Mouse (Mus musculus) limb, embryonic 10.5 days (tissue): Measurements from ENCODE around the gene Kcnc3. TPM values are rescaled to one million over a fixed set of nuclear protein-coding genes. Genes with fewer than 3 reads are reported as not detected.
A peak's percentile ranks its signal among the peaks of the same experiment; 100 is the strongest.

Experiments used
- DNase-seq: peaks from one replicate; pipeline ENCODE4 v3.0.0-alpha.2; 2017; ENCODE audit warnings: low spot score
- H3K27ac ChIP-seq: fragments of 300-500 bp; sonication (generic); 2 replicates; pipeline ENCODE4 v1.5.1; 2016; ENCODE audit warnings: mild to moderate bottlenecking
- H3K27me3 ChIP-seq: fragments of 300-500 bp; sonication (generic); 2 replicates; pipeline ENCODE4 v1.6.1; 2016; ENCODE audit warnings: low read depth, mild to moderate bottlenecking; ENCODE audit not compliant: poor library complexity, severe bottlenecking
- H3K36me3 ChIP-seq: fragments of 300-500 bp; sonication (generic); 2 replicates; pipeline ENCODE4 v1.6.1; 2016; ENCODE audit warnings: mild to moderate bottlenecking, moderate library complexity
- H3K4me1 ChIP-seq: fragments of 300-500 bp; sonication (generic); 2 replicates; pipeline ENCODE4 v1.6.1; 2016
- H3K4me3 ChIP-seq: fragments of 300-500 bp; sonication (generic); 2 replicates; pipeline ENCODE4 v1.5.1; 2016; ENCODE audit warnings: mild to moderate bottlenecking, moderate library complexity
- H3K9me3 ChIP-seq: fragments of 300-500 bp; sonication (generic); replicated peaks from 2 replicates; pipeline ENCODE4 v1.6.1; 2016; ENCODE audit warnings: mild to moderate bottlenecking
- WGBS: fragments of 180-500 bp; shearing (Covaris S2); methylation state at CpG from one replicate; pipeline ENCODE4 v1.1.7; 2016; 5-methylcytosine and 5-hydroxymethylcytosine counted together
- polyA plus RNA-seq: library from polyadenylated mRNA; unstranded; fragments of >200 nt; fragmentation: Nextera tagmentation; extraction: Ambion mirVana; gene quantifications from 2 replicates; pipeline ENCODE4 v1.2.1, GENCODE M21; 2016

Gene Kcnc3
- polyA plus RNA-seq, 1 experiment from 2014 or later: 0.21 TPM

GRCm38 (mm10) chr7:44591348-44592116 lies 1.1 kb downstream of the Kcnc3 start:
- Histone ChIP-seq H3K36me3 (no peaks in the 10 kb centered on the region), H3K9me3 (no peaks in the 10 kb centered on the region), H3K27me3 (peaks cover 78% of the 10 kb centered on the region), H3K27ac (peak overlapping the region; percentile 54; the same call in 1 of the 2 replicates), H3K4me3 (peak overlapping the region; percentile 64), H3K4me1 (peaks cover 65% of the 10 kb centered on the region)
- peak; percentile 49 for DNase-seq
- WGBS: under 1% methylated on average over 60 of the region's 60 CpGs

DNA sequence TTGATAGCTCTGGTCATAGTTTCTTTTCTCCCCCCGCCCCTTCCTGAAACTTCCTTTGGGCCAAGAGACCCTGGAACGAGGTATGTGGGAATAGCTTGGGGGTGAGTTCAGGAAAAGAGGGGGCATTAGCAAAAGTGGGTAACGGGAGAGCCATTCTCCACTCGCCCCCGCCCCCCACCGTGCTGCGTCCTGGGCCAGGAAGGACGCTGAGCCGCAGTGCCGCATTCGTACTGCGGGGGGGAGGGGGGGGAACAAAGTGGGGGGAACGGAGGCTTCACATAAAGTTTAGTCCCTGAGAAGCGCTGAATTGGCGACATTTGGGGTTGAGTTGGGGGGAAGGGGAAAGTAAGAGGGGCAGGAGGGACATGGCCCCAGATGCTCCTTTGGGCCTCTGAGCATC lies 2.6 kb downstream of the Kcnc3 start:
- H3K27ac ChIP-seq: no peak overlapping the region
- WGBS: 3% methylated on average over 15 of the region's 15 CpGs
- peaks cover 57% of the 10 kb centered on the region for H3K4me1 ChIP-seq
- H3K36me3 ChIP-seq: no peaks in the 10 kb centered on the region
- H3K27me3 ChIP-seq: peaks cover 62% of the 10 kb centered on the region
- DNase-seq: no peak
- H3K4me3 ChIP-seq: no peak overlapping the region
- no peaks in the 10 kb centered on the region for H3K9me3 ChIP-seq

GRCm38 (mm10) chr7:44593775-44594174 lies 3.3 kb downstream of the Kcnc3 start:
- peaks cover 49% of the 10 kb centered on the region for H3K4me1 ChIP-seq
- H3K4me3 ChIP-seq: peak overlapping the region; percentile 27
- peaks cover 55% of the 10 kb centered on the region for H3K27me3 ChIP-seq
- no peaks in the 10 kb centered on the region for H3K9me3 ChIP-seq
- WGBS: under 1% methylated on average over 22 of the region's 22 CpGs
- no peaks in the 10 kb centered on the region for H3K36me3 ChIP-seq
- no peak overlapping the region for H3K27ac ChIP-seq
- DNase-seq: peak; percentile 96

DNA sequence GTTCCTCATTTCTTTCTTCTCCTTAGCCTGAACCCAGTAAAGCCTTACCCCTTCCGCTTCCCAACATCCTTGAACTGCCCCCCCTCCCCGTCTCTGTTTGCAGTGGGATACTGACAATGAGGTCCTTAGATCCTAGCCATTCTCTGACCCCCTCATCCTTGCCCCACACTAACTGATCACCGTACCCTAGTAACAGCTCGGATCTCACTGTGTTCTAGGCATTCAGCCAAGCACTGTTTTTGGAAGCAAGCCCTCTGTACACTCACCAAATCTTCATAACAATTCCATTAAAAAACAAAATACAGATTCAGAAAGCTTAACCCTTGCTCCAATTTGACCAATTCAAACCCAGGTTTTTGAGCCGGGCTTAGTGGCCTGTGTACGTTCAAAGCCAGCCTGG lies 3.8 kb downstream of the Kcnc3 start:
- peaks cover 50% of the 10 kb centered on the region for H3K27me3 ChIP-seq
- no peak overlapping the region for H3K4me3 ChIP-seq
- H3K27ac ChIP-seq: no peak overlapping the region
- no peak for DNase-seq
- H3K36me3 ChIP-seq: no peaks in the 10 kb centered on the region
- 66% methylated on average over 6 of the region's 6 CpGs for WGBS
- no peaks in the 10 kb centered on the region for H3K9me3 ChIP-seq
- H3K4me1 ChIP-seq: peaks cover 44% of the 10 kb centered on the region

GRCm38 (mm10) chr7:44595131-44595561 lies 4.7 kb downstream of the Kcnc3 start:
- Histone ChIP-seq H3K9me3 (no peaks in the 10 kb centered on the region), H3K4me1 (peaks cover 36% of the 10 kb centered on the region), H3K27ac (no peak overlapping the region), H3K36me3 (no peaks in the 10 kb centered on the region), H3K27me3 (peaks cover 44% of the 10 kb centered on the region), H3K4me3 (no peak overlapping the region)
- 96% methylated on average over 20 of the region's 20 CpGs for WGBS
- no peak for DNase-seq

DNA sequence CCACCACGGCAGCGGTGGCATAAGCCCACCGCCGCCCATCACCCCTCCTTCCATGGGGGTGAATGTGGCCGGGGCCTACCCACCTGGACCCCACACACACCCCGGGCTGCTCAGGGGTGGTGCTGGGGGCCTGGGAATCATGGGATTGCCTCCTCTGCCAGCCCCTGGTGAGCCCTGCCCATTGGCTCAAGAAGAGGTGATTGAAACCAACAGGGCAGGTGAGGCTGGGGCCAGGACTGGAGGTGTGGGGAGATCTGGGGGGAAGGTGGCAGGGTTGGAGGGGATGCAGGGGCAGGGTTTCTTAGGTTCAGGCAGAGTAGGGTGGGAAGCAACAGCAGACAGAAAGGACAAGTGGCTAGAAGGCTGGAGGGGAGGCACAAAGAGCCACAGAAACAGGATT lies 5.6 kb downstream of the Kcnc3 start:
- DNase-seq: no peak
- Histone ChIP-seq H3K9me3 (no peaks in the 10 kb centered on the region), H3K27me3 (peaks cover 45% of the 10 kb centered on the region), H3K36me3 (no peaks in the 10 kb centered on the region), H3K4me1 (peaks cover 28% of the 10 kb centered on the region), H3K27ac (no peak overlapping the region), H3K4me3 (no peak overlapping the region)
- whole genome bisulfite sequencing: 94% methylated on average over 6 of the region's 6 CpGs

DNA sequence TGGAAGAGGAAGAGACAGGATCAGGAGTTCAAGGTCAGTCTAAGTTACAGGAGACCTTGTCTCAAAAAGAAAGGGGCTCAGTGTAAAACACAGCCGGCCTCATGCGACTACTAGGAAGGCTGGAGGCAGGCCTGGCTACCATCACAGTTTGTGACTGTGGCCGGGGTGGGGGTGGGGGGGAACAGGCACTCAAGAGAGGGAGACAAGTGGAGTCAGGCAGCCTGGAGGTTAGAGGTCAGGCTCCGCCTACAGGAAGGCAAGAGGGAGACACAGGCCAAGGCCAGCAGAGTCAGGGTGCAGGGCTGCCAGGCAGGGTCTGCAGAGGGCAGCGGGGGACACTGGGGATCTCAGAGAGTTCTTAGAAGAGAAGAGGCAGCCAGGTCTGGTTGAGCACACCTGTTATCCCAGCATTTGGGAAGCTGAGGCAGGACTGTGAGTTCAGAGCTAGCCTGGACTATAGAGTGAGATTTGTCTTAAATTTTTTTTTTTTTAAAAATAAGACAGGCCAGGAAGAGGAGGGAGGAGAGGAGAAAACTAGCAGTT lies 6.6 kb downstream of the Kcnc3 start:
- H3K27ac ChIP-seq: no peak overlapping the region

GRCm38 (mm10) chr7:44597666-44598065 lies 7.2 kb downstream of the Kcnc3 start:
- peaks cover 45% of the 10 kb centered on the region for H3K27me3 ChIP-seq
- no peak overlapping the region for H3K27ac ChIP-seq
- WGBS: 95% methylated on average over 4 of the region's 4 CpGs
- no peaks in the 10 kb centered on the region for H3K36me3 ChIP-seq
- H3K9me3 ChIP-seq: no peaks in the 10 kb centered on the region
- no peak overlapping the region for H3K4me3 ChIP-seq
- no peak for DNase-seq
- peaks cover 32% of the 10 kb centered on the region for H3K4me1 ChIP-seq

More for the DNA sequence above, 6.6 kb downstream of the Kcnc3 start:
- Histone ChIP-seq H3K4me3 (no peak overlapping the region), H3K4me1 (peaks cover 26% of the 10 kb centered on the region), H3K36me3 (no peaks in the 10 kb centered on the region), H3K9me3 (no peaks in the 10 kb centered on the region), H3K27me3 (peaks cover 45% of the 10 kb centered on the region)
- DNase-seq: no peak
- WGBS: 33% methylated on average over 5 of the region's 5 CpGs

DNA sequence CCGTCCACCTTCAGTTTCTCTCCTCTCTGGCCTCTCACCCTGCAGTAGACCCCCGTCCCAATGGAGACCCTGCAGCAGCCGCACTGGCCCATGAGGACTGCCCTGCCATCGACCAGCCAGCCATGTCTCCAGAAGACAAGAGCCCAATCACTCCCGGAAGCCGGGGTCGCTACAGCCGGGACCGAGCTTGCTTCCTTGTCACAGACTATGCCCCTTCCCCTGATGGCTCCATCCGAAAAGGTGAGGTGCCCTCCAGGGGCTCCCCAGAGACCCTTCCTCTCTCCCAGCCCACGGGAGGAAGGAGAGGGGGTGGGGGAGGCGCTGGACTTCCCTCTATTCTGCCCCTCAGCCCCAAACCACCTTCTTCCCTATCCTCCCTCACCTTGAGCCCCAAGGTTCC lies 7.9 kb downstream of the Kcnc3 start:
- peaks cover 45% of the 10 kb centered on the region for H3K27me3 ChIP-seq
- no peak overlapping the region for H3K27ac ChIP-seq
- no peak overlapping the region for H3K4me3 ChIP-seq
- H3K9me3 ChIP-seq: no peaks in the 10 kb centered on the region
- no peak for DNase-seq
- H3K36me3 ChIP-seq: no peaks in the 10 kb centered on the region
- H3K4me1 ChIP-seq: peaks cover 33% of the 10 kb centered on the region
- 84% methylated on average over 11 of the region's 12 CpGs for WGBS

DNA sequence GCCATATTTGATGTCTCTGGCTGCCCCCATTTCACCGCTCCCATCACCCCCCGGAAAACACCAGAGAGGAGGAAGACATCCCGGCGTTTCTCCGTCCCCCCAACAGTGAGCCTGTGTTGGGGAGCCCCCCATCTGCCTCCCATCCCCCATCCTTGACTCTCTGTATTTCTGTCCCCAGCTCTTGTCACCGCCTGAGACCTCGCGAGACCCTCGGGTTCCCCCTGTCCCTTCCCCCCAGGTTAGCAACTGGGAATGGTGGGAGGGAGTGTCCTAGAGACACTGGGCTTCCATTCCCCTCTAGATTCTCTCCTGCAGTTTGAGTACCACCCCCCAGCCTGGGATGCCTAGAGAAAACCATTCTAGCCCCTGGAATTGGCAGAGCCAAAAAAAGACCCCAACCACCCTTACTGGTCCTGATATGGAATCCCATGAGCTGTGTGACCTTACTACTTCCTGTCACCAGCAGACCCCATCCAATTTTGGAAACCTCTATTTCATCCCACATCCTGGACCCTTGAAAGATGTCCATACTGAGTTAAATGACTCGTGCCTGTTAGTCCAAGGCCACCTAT lies 10.3 kb downstream of the Kcnc3 start:
- 85% methylated on average over 10 of the region's 10 CpGs for WGBS

GRCm38 (mm10) chr7:44601646-44602045 lies 11.2 kb downstream of the Kcnc3 start:
- no peak for DNase-seq
- Histone ChIP-seq H3K4me1 (peaks cover 46% of the 10 kb centered on the region), H3K4me3 (no peak overlapping the region; the same call in 1 of the 2 replicates)

More for the DNA sequence above, 10.3 kb downstream of the Kcnc3 start:
- Histone ChIP-seq H3K27ac (no peak overlapping the region), H3K4me1 (peaks cover 40% of the 10 kb centered on the region), H3K9me3 (no peaks in the 10 kb centered on the region), H3K4me3 (no peak overlapping the region), H3K36me3 (no peaks in the 10 kb centered on the region), H3K27me3 (peaks cover 59% of the 10 kb centered on the region)
- DNase-seq: no peak

DNA sequence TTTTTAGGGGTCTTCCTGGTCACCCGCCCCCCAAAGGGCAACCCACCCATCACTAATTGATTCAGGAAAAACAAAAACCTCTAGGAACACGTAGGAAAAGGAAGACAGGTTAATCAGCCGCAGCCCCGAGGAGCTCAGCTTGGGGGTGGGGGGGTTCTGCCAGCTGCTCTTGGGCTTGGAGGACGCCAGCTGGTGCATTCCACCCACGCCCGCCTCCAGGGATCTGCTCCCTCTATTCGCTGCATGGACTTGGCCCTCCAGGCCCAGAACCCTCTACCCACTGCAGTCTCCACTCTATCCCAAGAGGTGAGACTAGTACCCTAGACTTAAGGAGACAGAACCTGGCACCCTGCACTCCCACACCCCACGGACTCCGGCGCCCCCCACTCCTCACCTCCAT lies 12.0 kb downstream of the Kcnc3 start:
- peak; percentile 40 for DNase-seq
- Histone ChIP-seq H3K4me3 (no peak overlapping the region), H3K4me1 (peaks cover 42% of the 10 kb centered on the region)

More at GRCm38 (mm10) chr7:44601646-44602045, 11.2 kb downstream of the Kcnc3 start:
- H3K27me3 ChIP-seq: peaks cover 68% of the 10 kb centered on the region
- H3K36me3 ChIP-seq: no peaks in the 10 kb centered on the region
- H3K27ac ChIP-seq: no peak overlapping the region
- no peaks in the 10 kb centered on the region for H3K9me3 ChIP-seq
- WGBS: 11% methylated on average over 19 of the region's 19 CpGs

DNA sequence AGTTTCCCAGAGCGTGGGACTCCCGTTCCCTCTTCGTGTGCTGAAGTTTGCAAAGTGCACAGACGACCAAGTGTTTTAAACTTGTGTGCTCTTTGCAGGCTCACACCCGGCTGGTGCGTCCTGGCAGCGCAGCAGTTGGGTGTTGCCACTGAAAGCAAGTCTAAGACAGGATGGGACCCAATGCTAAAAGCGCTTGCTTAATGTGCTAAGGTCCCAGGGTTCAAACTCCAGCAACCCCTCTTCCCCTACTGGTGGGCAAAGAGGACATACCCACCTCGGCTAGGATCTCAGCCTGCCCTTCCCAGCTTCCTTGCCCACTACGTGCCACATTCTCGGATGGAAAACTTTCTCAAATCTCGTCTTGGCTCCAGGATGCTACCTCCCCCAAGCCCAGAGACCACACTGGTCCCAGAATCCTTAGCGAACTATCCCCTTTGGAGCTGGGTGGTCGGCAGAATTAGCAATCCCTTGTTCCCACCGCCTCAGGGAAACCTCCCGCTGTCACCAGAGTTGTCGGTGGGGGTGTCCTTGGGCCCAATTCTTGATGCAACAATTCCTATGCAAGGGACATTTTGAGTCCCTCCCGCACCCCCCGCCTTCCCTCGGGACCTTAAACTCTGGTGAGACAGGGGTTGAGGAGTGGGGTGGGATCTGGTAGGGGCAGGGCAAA lies 12.9 kb downstream of the Kcnc3 start:
- WGBS: 3% methylated on average over 20 of the region's 20 CpGs
- no peaks in the 10 kb centered on the region for H3K9me3 ChIP-seq
- peak overlapping the region; percentile 79; the same call in 1 of the 2 replicates for H3K27ac ChIP-seq
- peak overlapping the region; percentile 45 for H3K4me3 ChIP-seq
- H3K27me3 ChIP-seq: peaks cover 85% of the 10 kb centered on the region
- H3K4me1 ChIP-seq: peaks cover 42% of the 10 kb centered on the region
- H3K36me3 ChIP-seq: no peaks in the 10 kb centered on the region
- peak; percentile 41 for DNase-seq

More for the DNA sequence above, 12.0 kb downstream of the Kcnc3 start:
- no peaks in the 10 kb centered on the region for H3K36me3 ChIP-seq
- H3K27ac ChIP-seq: no peak overlapping the region
- no peaks in the 10 kb centered on the region for H3K9me3 ChIP-seq
- 17% methylated on average over 11 of the region's 11 CpGs for WGBS
- peaks cover 76% of the 10 kb centered on the region for H3K27me3 ChIP-seq
